Mouse (Mus musculus) forebrain, embryonic 11.5 days (tissue): Measurements from ENCODE around the gene Degs2. TPM values are rescaled to one million over a fixed set of nuclear protein-coding genes. Genes with fewer than 3 reads are reported as not detected.

Source experiments
- ATAC-seq: fragments of 200-750 bp; cut with Nextera tagmentation; replicated peaks from 2 replicates; pipeline ENCODE4 v1.8.0; 2017; ENCODE audit warnings: moderate TSS enrichment; ENCODE audit not compliant: low FRiP score
- DNase-seq: peaks from one replicate; pipeline ENCODE4 v3.0.0-alpha.2; 2017; ENCODE audit warnings: low spot score
- H3K27ac ChIP-seq: fragments of 300-500 bp; sonication (generic); 2 replicates; pipeline ENCODE4 v1.5.1; 2014; ENCODE audit warnings: low read depth, low read length
- H3K27me3 ChIP-seq: fragments of 300-500 bp; sonication (generic); 2 replicates; pipeline ENCODE4 v1.6.1; 2014; ENCODE audit warnings: mild to moderate bottlenecking, low read length, mixed read lengths; ENCODE audit not compliant: control insufficient read depth, insufficient read depth
- H3K36me3 ChIP-seq: fragments of 300-500 bp; sonication (generic); 2 replicates; pipeline ENCODE4 v1.6.1; 2014; ENCODE audit warnings: mild to moderate bottlenecking, low read length, moderate library complexity, mixed read lengths; ENCODE audit not compliant: control insufficient read depth, insufficient read depth
- H3K4me1 ChIP-seq: fragments of 300-500 bp; sonication (generic); replicated peaks from 2 replicates; pipeline ENCODE4 v1.6.1; 2014; ENCODE audit warnings: low read length, mixed read lengths; ENCODE audit not compliant: control insufficient read depth, insufficient read depth
- H3K4me2 ChIP-seq: fragments of 300-500 bp; sonication (generic); 2 replicates; pipeline ENCODE4 v1.6.1; 2014; ENCODE audit warnings: low read depth, mild to moderate bottlenecking, low read length, moderate library complexity, mixed read lengths; ENCODE audit not compliant: severe bottlenecking
- H3K4me3 ChIP-seq: fragments of 300-500 bp; sonication (generic); 2 replicates; pipeline ENCODE4 v1.5.1; 2014; ENCODE audit warnings: low read depth, low read length
- H3K9ac ChIP-seq: fragments of 300-500 bp; sonication (generic); 2 replicates; pipeline ENCODE4 v1.6.1; 2014; ENCODE audit warnings: low read length
- H3K9me3 ChIP-seq: fragments of 300-500 bp; sonication (generic); 2 replicates; pipeline ENCODE4 v1.6.1; 2016; ENCODE audit warnings: low read length, mixed read lengths; ENCODE audit not compliant: control insufficient read depth
- WGBS: fragments of 180-500 bp; shearing (Covaris S2); extraction: QIAGEN DNeasy Blood & Tissue Kit; methylation state at CpG from one replicate; pipeline ENCODE4 v1.1.7; 2014; 5-methylcytosine and 5-hydroxymethylcytosine counted together
- polyA plus RNA-seq: library from polyadenylated mRNA; unstranded; fragments of >200 nt; fragmentation: Nextera tagmentation; extraction: Ambion mirVana; gene quantifications from 2 replicates; pipeline ENCODE4 v1.2.1, GENCODE M21; 2014

Gene Degs2
- polyA plus RNA-seq, 1 experiment from 2014 or later: 1.8 TPM

DNA sequence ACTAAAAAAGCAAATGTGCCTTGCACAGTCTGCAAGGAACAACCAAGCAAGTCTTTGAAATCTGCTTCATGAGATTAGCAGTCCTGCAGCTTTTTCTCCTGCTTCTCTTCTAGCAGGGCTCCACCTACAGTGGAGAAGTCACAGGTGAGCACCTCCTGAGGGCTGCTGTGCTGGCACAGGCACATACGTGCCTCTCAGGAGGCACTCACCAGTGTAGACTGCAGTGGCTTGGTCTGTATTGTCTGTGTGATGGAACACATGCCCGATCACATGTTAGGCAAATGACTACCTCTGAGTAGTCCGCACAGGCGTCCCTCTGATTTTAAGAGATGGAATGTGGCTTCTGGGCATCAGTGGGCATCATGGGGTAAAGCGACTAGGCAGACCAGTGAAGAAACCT, 25.0 kb downstream of the Degs2 start:
- H3K27ac ChIP-seq: no peak overlapping the region

DNA sequence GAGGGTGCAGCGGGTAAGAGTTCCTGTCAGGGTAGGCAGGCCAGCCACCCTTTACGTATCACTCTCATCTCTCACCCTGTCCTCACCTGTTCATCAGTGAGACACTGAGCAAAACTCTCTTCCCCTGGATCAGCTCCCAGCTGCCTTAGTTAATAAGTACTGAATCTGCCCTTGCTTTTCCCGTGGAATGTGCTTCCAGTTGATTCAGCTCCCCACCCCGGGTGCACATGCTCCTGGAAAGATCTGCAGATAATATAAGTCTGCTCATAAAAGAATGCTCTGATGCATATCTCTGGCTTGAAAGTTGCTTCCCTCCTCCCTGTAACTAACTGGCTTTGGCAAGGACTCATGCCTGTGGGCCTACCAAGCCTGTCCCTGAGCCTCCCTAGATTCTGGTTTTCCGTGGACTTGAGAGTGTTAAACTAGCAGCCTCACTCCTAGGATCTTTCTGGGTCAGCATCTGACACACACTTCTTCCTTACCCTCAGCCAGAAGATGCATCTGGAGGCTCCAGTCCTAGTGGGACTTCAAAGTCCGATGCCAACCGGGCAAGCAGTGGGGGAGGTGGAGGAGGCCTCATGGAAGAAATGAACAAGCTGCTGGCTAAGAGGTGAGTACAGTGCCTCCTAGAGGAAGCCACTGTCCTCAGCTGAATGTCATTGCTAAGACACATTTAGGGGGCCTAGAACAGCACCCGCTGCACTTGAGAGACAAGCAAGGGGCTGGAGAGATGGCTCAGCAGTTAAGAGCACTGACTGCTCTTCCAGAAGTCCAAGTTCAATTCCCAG, 26.3 kb downstream of the Degs2 start:
- Histone ChIP-seq H3K27me3 (no peaks in the 10 kb centered on the region), H3K27ac (no peak overlapping the region), H3K9me3 (no peaks in the 10 kb centered on the region), H3K4me2 (no peak overlapping the region), H3K4me3 (no peak overlapping the region), H3K9ac (no peak overlapping the region), H3K36me3 (peaks cover 11% of the 10 kb centered on the region), H3K4me1 (no peaks in the 10 kb centered on the region)
- ATAC-seq (no peak), DNase-seq (no peak)
- 84% methylated on average over 8 of the region's 8 CpGs for WGBS

More for the DNA sequence above, 25.0 kb downstream of the Degs2 start:
- DNase-seq: no peak
- Histone ChIP-seq H3K9me3 (no peaks in the 10 kb centered on the region), H3K4me1 (no peaks in the 10 kb centered on the region), H3K4me3 (no peak overlapping the region), H3K36me3 (peaks cover 11% of the 10 kb centered on the region), H3K4me2 (no peak overlapping the region), H3K27me3 (no peaks in the 10 kb centered on the region), H3K9ac (no peak overlapping the region)
- no peak for ATAC-seq
- 93% methylated on average over 5 of the region's 5 CpGs for WGBS

DNA sequence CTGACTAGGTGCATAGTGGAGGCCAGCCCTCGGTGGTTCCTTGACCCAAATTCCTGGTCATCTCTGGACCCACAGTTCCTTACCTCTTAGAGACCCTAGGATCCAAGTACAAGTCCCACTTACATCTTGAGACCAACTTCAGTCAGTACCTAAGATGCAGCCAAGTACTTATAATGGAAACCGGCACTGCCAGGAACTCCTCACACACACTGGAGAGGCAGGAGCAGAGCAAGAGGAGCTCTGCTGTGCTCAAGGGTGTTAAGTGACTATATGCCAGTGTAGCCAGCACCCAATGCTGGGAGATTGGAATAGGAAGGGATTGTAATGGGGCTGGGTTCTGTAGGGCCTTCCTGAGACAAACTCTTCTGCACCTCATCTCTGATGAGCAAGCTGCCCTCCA, 27.2 kb downstream of the Degs2 start:
- WGBS: 96% methylated on average over 2 of the region's 2 CpGs
- DNase-seq (no peak), ATAC-seq (no peak)
- H3K27me3 ChIP-seq: no peaks in the 10 kb centered on the region
- H3K27ac ChIP-seq: no peak overlapping the region
- H3K9me3 ChIP-seq: no peaks in the 10 kb centered on the region
- no peak overlapping the region for H3K9ac ChIP-seq
- no peak overlapping the region for H3K4me3 ChIP-seq
- peaks cover 5% of the 10 kb centered on the region for H3K36me3 ChIP-seq
- H3K4me1 ChIP-seq: no peaks in the 10 kb centered on the region
- no peak overlapping the region for H3K4me2 ChIP-seq

DNA sequence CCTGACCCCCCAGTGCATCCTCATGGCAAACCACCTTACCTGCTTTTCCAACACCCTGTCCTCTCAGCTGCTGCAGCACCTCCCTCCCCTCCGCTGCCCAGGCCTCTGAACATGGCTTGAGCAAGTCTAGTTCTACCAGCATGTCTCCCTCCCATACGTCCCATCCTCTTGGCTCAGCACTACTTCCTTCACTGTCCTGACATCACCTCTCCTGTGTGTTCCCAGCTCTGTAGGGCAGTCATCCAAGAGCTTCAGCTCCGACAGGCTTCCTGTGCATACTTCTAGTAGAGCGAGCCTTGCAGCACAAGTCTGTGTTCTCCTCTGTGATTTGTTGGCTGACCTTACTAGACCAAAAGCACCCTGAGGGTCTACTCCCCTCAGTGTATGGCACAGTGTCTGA, 27.6 kb downstream of the Degs2 start:
- no peaks in the 10 kb centered on the region for H3K9me3 ChIP-seq
- ATAC-seq (no peak), DNase-seq (no peak)
- H3K9ac ChIP-seq: no peak overlapping the region
- peaks cover 2% of the 10 kb centered on the region for H3K36me3 ChIP-seq
- H3K27ac ChIP-seq: 0 out of 2 replicates have a peak overlapping the region, but pooled peaks have one; percentile 6
- WGBS: 95% methylated on average over 4 of the region's 4 CpGs
- H3K4me3 ChIP-seq: no peak overlapping the region
- H3K27me3 ChIP-seq: no peaks in the 10 kb centered on the region
- H3K4me1 ChIP-seq: no peaks in the 10 kb centered on the region
- H3K4me2 ChIP-seq: no peak overlapping the region

DNA sequence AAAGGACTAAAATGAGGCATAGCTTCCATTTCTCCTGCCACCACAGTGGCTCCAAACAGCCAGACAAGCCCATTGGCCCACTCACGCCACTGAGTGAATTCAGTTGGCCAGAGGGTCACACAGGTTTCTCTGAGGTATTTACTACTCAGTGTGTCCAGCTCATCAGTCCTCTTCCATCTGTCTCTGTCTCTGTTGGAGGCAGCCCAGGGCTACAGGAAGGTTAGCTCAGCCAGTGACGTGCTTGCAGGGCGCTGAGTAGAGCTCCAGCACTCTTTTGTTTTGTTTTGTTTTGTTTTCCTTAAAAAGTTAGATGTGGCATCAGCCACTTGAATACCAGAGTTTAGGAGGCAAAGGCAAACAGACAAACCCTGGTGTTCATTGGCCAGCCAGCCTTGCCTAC, 28.6 kb downstream of the Degs2 start:
- H3K27me3 ChIP-seq: no peaks in the 10 kb centered on the region
- no peaks in the 10 kb centered on the region for H3K4me1 ChIP-seq
- WGBS: 88% methylated on average over 3 of the region's 3 CpGs
- H3K4me2 ChIP-seq: no peak overlapping the region
- ATAC-seq (no peak), DNase-seq (no peak)
- H3K27ac ChIP-seq: no peak overlapping the region
- peaks cover 2% of the 10 kb centered on the region for H3K36me3 ChIP-seq
- H3K4me3 ChIP-seq: no peak overlapping the region
- no peak overlapping the region for H3K9ac ChIP-seq
- no peaks in the 10 kb centered on the region for H3K9me3 ChIP-seq

DNA sequence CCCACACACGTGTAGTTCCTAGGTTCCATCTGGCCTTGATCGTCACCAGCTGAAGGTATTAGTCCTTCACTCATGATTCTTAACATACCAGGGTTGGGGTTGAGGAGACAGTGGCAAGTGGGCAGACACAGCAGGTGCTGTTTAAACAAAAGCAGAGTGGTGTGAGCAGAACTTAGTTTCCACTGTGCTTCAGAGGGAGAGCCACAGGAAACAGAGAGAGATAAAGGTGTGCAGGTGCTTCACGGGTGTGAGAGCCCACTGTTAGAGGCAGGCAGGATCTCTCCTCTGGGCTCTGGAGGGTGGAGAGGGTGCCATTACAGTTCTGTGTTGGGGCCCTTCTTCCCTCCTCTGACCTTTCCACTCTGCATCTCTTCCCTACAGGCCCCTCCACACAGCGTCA, 29.2 kb downstream of the Degs2 start:
- DNase-seq (no peak), ATAC-seq (no peak)
- H3K27me3 ChIP-seq: no peaks in the 10 kb centered on the region
- H3K9ac ChIP-seq: no peak overlapping the region
- no peak overlapping the region for H3K27ac ChIP-seq
- 87% methylated on average over 4 of the region's 4 CpGs for WGBS
- H3K36me3 ChIP-seq: peaks cover 2% of the 10 kb centered on the region
- H3K4me2 ChIP-seq: no peak overlapping the region
- no peaks in the 10 kb centered on the region for H3K9me3 ChIP-seq
- no peaks in the 10 kb centered on the region for H3K4me1 ChIP-seq
- H3K4me3 ChIP-seq: no peak overlapping the region

DNA sequence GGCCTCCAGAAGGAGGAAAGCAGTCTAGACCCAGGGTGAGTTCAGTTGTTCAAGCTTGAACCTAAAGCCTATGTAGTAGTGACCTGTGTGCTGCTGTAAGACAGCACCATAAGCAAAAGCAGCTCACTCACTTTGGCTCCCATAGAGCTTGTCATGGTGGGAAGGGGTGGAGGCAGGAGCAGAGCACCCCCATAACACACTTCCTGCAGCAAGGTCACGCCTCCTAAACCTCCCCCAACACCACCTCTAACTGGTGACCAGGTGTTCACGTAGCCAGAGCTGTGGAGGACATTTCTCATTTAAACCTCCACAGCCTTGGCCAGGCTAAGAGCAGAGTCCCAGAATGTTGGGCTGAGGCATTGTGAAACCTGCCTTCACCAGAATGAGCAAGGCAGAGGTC, 30.6 kb downstream of the Degs2 start:
- 94% methylated on average over 2 of the region's 2 CpGs for WGBS

DNA sequence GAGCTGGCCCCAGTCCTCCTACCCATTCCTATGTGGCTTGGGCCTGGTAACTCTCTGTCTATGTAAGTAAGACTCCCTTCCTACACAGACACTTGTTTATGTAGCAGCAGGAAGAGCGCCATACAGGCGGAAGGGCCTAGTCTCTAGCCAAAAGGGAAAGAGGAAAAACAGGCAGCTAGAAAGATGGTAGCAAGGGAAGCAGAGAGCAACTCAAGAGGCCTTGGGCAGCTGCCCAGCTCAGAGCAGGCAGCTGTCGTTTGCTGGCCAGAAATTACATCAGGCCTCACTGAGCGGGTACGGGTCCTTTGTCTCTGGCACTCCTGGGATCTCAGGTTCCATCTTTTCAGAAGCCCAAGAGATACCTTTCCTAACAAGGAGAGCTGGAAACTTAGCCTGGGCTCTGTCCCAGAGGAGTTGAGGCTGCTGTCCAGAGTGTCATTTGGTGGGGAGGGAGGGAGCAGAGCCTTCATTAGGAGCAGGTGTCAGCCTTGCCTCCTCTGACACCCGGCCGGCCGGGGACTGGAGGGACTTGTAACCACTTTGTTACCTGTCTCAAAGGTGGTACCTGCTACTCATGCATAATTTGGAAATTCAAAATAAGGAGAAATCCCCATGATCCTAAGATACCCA, 33.4 kb downstream of the Degs2 start:
- H3K27me3 ChIP-seq: no peaks in the 10 kb centered on the region
- H3K4me3 ChIP-seq: no peak overlapping the region
- H3K36me3 ChIP-seq: no peaks in the 10 kb centered on the region
- H3K4me1 ChIP-seq: no peaks in the 10 kb centered on the region
- DNase-seq: no peak
- WGBS: 83% methylated on average over 8 of the region's 8 CpGs
- no peak overlapping the region for H3K4me2 ChIP-seq
- no peak overlapping the region for H3K27ac ChIP-seq
- ATAC-seq: no peak
- H3K9me3 ChIP-seq: no peaks in the 10 kb centered on the region
- H3K9ac ChIP-seq: no peak overlapping the region

More for the DNA sequence above, 30.6 kb downstream of the Degs2 start:
- Histone ChIP-seq H3K9me3 (no peaks in the 10 kb centered on the region), H3K4me2 (no peak overlapping the region), H3K27ac (no peak overlapping the region), H3K4me1 (no peaks in the 10 kb centered on the region), H3K36me3 (peaks cover 2% of the 10 kb centered on the region), H3K27me3 (no peaks in the 10 kb centered on the region), H3K9ac (no peak overlapping the region), H3K4me3 (no peak overlapping the region)
- DNase-seq (no peak), ATAC-seq (no peak)

DNA sequence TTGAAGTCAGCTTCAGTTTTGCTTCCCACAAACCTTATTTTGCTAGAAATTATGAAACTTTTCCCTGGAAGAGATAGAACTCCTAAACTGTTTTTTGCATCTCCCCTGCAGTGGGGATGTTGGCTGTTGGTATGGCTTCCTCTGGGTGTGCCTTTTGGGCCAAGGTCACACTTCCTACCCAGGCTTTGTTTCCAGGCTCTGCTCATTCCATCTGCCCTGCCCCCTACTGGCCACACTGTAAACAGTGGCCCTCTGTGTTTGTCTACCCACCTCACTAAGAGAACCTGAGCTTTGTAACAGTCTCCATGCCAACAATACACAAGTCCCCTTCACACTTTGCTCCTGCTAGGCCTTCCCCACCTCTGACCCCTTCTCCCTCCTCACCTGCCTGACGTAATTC, 44.8 kb downstream of the Degs2 start:
- no peaks in the 10 kb centered on the region for H3K9me3 ChIP-seq
- WGBS: 85% methylated on average over 1 of the region's 1 CpGs
- ATAC-seq (peak; percentile 49; the same call in 1 of the 2 replicates), DNase-seq (peak; percentile 70)
- no peaks in the 10 kb centered on the region for H3K27me3 ChIP-seq
- no peak overlapping the region for H3K4me2 ChIP-seq
- H3K27ac ChIP-seq: no peak overlapping the region
- H3K36me3 ChIP-seq: no peaks in the 10 kb centered on the region; the same call in 1 of the 2 replicates
- no peak overlapping the region for H3K9ac ChIP-seq
- no peaks in the 10 kb centered on the region for H3K4me1 ChIP-seq
- no peak overlapping the region for H3K4me3 ChIP-seq
